Mouse (Mus musculus) E14TG2a.4 (cell line): ENCODE results near the gene Shisa6.

Experiments
- CTCF ChIP-seq: conservative IDR thresholded peaks from 2 replicates; pipeline ENCODE4 v1.5.1; 2014; ENCODE audit warnings: low read length
- NANOG ChIP-seq: IDR thresholded peaks from 2 replicates; pipeline ENCODE4 v1.6.1; 2014; ENCODE audit warnings: borderline replicate concordance, low read length, mixed read lengths

- peak; percentile 75 for TF ChIP-seq CTCF
- TF ChIP-seq NANOG, result no peak
Observed at GRCm38 (mm10) chr11:66500951-66501350, 24.8 kb downstream of the Shisa6 start.
